Mouse (Mus musculus) kidney, postnatal 14 days (tissue): ENCODE measurements around the gene Ccdc18.
"Not testable (repeated sequence)": the region's sequence is repeated elsewhere in the genome, so short reads cannot be mapped to it uniquely, and the experiment has no call there.

ENCODE experiments used
- DNase-seq: peaks from one replicate; pipeline ENCODE4 v3.0.0; 2022; ENCODE audit warnings: mixed read lengths

Gene Ccdc18

DNA sequence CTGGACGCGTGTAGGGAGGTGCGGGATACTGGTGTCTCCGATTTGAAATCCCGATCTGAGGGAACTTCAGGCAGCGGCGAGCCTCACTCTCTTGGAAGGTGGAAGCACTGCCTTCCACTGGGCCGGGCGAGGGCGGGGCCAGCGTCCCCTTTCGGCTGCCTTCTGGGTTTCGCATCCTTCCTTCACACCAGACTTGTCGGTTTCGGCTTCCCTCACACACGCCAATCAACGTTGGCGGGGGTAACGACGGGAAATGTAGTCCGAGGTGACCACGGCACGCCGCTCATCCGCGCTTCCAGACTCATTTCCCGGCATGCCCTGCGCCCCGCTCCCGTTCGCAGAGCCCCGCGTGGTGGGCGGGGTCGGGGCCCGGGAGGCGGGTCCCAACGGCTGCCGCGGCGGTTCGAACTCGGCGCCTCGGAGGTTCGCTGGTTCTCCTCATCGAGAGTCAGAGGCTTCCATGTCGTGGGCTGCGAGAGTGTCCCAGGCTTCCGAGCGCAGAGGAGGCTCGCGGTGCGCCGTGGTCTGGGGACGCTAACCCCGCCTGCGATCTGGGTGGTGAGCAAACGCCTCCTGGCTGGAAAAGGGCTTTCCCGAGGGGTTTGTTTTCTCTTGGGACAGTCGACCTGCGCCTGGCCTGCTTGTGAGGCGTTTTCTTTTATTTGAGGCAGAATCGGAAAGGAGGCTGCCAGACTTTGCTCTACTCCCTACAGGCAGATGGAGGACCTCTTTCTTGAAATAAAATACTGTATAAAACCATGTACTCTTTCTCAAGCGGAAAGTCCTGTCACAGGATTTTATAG, at the start of gene Ccdc18, which contains the start of gene Tmed5:
Gene Ccdc18 (plus strand): TSS at position 435 of the 803 bp plus-strand sequence.
Gene Tmed5 (minus strand): TSS at position 180 of the 803 bp plus-strand sequence.
- DNase-seq: peak; percentile 98

DNA sequence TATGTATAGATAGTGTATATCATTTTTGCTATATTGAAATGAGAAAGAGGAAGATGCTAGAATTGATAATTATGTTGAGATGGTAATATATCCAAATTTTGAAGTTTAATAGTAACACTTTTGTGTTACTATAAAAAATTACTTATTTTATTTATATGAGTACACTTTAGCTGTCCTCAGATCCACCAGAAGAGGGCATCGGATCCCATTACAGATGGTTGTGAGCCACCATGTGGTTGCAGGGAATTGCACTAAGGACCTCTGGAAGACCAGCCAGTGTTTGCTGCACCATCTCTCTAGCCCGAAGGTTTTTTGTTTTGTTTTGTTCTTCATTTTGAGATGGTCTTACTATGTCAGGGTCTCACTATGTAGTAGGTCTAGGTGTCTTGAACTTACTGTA, 47.2 kb upstream of the Ccdc18 start:
- DNase-seq: no peak

DNA sequence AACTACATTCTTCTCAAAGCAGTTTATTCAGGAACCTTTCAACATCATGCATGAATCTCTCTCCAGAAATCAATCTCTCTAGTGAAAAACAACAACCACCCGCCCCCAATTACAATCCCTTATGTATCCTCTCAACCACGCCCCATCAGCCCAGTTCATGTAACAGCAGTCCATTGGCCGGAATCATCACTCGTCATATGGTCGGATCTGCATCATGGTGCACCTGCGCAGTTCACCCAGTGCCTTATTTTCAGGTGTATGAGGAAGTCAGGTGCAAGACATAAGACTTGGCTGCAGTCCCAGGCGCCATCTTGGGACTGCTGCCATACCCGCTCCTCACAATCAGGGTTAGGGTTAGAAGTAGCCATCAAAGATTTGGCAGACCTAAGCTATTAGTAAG, 39.9 kb upstream of the Ccdc18 start:
- DNase-seq: not testable (repeated sequence)

DNA sequence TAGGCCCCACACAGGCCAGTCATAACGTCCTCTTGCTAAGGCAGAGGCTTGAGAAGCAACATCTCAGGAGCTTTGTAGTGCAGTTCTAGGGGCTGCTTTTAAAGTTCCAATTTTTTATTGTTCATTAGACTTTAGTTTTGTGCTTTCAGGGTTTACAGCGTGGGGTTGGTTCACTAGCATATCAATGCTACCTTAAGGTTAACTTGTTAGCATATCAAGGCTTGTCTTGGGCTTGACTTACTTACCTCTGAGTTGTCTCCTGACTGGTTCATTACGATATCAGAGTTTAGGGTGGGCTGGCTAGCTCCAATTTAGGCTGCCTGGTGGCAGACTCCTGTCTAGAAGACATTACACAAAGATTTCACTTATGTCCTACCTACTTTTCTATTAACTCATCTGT, 35.0 kb upstream of the Ccdc18 start:
- no peak for DNase-seq

DNA sequence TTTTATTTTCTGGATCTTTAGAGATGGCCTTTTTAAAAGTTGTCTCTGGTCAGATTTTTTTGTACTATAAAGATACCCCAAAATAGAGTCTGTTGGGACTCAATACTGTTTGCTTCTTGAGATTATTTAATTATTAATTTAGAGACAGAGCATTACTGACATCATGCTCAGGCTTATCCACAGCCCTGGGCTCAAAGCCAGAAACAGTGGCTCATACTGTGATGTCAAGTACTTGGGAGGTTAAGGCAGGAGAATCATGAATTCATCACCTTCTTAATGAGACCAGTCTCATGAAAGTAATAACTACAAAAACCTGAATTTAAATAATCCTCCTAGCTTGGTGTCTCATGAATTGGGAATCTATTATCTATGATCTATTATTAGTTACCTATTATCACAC, 32.5 kb upstream of the Ccdc18 start:
- DNase-seq: no peak

DNA sequence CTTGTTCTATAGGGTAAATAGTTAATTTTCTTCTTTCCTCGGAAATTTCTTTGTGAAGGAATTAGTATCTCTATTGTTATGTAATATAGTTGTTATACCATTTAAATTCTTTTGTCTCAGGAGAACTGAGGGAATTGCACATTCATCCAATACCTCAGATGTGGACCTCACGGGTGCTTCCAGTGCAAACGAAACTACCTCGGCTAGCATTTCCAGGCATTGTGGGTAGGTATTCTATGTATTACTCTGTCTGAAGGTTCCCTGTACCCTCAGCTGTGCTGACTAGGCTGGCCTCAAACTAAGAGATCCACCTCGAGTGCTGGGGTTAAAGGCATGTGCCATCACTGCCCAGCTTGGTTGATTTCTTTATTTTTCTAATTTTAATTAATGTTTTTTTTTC, 28.4 kb upstream of the Ccdc18 start:
- DNase-seq: no peak

DNA sequence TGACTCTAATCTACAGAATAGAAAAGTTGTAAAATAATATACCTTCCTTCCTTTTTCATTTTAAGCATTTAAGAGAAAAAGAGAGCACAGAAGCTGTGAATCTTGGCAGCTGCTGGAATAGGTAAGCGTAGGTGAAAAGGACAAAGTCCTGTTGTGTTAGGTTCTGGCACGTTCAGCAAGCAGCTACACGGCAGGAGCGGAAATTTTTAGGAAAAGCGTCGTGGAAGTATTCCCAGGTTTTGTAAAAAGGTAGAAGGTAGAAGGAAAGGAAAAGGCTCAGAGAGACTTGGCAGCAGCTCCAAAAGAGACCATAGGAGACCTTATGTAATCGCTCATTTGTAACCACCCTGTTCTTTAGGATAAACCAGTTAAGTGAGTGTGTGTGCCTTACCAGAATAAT, 23.3 kb upstream of the Ccdc18 start:
- no peak for DNase-seq

DNA sequence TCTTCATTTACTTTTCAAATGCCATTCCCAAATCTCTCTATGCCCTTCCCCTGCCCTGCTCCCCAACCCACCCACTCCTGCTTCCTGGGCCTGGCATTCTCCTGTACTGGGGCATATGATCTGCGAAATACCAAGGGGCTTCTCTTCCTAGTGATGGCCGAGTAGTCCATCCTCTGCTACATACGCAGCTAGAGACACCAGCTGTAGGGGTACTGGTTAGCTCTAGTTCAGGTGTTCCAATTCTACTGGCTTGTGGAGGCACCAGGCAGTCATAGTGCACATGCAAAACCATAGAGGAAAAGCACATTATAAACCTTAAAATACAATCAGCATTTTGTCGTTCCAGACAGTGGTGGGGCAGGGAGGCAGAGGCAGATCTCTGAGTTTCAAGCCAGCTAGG, 15.0 kb upstream of the Ccdc18 start:
- DNase-seq: no peak

DNA sequence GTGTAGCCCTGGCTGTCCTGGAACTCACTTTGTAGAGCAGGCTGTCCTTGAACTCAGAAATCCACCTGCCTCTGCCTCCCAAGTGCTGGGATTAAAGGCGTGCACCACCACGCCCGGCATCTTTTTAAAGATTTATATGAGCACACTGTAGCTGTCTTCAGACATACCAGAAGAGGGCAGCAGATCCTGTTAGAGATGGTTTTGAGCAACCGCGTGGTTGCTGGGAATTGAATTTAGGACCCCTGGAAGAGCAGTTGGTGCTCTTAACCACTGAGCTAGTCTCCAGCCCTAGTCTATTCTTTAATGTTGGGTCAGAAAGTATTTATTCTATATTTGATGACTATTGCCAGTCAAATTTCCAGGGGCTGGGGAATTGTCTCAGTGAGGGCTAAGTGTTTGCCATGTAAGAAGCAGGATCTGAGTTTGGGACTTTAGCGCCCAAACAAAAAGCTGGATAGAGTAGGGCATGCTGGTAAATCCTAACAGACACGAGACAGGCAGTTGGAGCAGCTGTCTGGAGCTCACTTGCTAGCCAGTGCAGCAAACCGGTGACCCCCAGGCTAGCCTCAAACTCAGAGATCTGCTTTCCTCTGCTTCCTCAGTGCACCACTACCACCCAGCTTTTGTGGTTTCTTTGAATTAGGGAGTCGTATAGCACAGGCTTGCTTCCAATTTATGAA, 12.3 kb upstream of the Ccdc18 start:
- DNase-seq: no peak

DNA sequence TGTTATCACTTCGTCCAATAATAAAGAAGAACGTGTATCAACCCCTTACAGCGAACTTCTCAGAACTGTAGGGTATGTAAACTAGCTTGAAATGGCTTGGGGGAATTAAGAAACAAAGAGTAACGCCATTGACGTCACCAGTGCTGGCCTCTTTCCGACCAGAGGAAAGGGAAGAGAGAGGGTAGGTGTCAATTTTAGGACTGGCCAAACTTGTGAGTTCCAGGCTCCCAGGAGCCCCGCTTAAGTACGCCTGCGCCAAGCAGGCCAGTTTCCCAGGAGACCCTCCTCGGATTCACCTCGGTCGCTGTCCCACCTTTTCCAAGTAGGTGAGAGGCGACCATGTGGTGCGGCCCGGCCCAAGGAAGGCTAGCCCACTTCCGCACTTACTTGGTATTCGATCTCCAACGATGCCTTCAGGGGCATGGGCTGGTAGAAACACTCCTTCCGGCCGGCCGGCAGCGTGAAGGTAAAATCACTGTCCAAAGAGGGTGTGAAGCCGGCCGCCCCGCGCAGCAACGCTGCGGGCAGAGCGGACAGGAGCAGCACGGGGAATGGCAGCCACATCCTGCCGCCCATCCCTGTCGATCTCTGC, 730 bp upstream of the Ccdc18 start:
- DNase-seq: peak; percentile 54

DNA sequence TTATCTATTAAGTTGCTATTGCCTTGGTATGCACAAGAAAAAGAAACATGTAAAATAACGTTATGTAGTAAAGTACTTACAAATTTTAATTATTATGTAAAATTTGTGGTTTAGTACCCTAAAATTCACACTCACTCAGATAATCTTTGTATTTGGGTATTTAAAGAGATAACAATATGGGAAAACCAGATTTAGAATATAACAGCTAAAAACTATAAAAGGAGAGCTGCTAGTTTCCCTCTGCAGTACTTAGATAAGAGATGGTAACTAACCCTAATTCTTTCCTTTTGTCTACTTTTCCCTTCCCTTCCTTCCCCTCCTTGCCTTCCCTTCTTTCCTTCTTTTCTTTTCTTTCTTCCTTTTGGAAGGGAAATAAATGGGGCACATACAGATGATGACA, 19.9 kb downstream of the Ccdc18 start:
- DNase-seq: no peak

DNA sequence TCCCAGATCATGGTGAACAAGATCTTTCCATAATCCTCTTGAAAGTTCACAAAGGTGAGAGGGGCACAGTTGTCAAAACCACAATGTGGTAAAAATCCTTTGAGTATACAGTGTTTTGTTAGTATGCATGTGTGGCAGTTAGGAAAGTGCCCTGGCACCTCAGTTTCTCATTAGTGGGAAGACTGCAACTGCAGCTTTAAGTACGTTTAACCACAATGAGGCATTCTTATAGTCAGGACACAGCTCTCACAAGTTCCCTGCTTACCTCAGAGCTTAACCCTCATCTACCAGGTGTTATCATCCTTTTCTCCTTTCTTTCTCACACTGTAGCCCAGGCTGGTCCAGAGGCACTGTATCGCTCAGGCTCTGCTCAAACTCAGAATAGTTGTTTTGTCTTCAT, 28.1 kb downstream of the Ccdc18 start:
- no peak for DNase-seq

DNA sequence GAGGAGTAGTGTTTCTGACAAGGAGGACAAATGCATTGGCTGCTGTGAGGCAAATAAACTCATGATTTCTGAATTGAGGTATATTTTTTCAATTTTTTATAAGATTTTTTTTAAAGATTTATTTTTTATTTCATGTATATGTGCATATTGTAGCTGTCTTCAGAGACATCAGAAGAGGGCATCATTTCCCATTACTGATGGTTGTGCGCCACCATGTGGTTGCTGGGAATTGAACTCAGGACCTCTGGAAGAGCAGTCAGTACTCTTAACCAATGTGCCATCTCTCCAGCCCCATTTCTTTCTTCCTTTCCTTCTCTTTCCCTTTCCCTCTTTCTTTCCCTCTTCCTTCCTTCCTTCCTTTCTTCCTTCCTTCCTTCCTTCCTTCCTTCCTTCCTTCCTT, 31.0 kb downstream of the Ccdc18 start:
- peak; percentile 33 for DNase-seq

DNA sequence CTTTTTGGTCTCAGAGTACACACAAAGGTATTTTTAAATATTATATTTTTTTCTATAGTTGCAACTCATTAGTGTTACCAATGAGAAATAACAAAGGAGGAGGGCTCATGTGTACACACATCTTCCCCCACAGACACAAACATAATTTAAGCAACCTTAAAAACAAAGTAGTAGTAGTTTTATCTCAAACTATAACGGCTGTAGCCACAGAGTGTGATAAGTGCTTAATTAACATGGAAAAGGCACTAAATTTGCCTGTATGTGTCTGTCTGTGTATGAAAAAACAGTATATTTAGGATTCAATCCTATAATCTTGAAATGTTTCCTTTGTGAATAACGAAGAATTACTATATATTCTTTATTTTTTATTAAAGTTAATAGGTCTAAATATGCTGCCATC, 51.4 kb downstream of the Ccdc18 start:
- DNase-seq: no peak

DNA sequence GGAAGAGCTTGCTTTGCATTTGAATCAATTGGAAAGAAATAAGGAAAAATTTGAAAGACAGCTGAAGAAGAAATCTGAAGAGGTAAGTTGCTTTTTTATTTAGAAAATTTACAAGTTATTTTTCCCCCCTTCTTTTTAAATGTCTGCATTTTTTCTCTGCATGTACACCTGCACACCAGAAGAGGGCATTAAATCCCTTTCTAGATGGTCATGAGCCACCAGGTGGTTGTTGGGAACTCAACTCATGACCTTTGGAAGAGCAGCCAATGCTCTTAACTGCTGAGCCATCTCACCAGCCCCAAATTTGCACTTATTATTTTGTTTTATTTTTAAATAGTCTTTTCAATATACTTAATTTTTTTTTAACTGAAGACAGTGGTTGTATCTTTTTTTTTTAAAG, 56.3 kb downstream of the Ccdc18 start:
- DNase-seq: no peak

DNA sequence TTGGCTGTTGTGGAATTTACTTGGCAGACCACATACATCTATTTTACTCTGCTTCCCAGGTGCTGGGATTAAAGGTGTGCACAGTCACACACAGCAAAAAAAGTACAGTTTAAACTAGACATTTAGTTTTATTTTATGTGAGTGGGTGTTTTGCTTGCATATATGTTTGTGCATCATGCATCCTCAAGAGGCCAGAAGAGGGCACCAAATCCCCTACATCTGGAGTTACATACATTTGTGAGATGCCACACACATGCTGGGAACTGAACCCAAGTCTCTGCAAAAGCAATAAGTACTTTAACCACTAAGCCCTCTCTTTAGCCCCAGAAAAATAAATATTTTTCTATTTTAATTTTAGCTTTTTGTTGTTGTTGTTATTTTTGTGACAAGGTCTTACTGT, 73.3 kb downstream of the Ccdc18 start:
- DNase-seq: no peak

DNA sequence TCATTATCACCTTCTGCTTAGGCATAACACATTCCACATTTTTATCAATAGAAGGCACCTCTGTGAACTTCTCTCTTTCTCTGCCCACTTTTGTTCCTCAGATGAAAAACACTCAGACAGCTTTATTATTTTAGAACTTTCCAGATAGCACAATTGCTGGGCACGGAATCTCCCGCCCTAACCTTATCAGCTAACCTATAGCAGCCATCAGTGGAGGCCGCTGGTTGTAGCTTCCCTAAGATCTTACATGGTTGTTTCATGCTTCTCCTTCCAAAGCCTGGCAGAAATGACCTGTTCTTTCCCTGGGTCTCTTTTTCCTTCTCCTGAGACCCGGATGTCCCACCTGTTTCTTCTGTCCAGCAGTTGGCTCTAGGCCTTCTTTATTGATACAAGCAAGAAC, 78.8 kb downstream of the Ccdc18 start:
- DNase-seq: no peak

DNA sequence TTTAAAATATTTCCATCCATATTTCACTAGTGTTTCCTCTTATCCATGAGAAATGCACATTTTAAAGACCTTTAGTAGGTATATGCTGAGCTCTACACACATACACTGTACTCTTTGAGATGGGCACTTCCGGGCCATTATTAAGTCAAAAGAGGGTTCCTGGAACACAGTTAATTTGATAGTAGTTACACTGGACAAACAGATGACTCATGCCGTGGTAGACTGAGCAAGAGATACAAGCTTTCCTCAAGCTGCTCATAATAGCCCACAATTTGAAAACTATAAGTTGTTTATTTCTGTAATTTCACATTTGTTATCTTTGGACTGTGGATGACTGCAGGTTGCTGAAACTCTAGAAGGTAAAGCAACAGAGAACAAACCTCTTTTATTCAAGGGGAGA, 82.3 kb downstream of the Ccdc18 start:
- no peak for DNase-seq

DNA sequence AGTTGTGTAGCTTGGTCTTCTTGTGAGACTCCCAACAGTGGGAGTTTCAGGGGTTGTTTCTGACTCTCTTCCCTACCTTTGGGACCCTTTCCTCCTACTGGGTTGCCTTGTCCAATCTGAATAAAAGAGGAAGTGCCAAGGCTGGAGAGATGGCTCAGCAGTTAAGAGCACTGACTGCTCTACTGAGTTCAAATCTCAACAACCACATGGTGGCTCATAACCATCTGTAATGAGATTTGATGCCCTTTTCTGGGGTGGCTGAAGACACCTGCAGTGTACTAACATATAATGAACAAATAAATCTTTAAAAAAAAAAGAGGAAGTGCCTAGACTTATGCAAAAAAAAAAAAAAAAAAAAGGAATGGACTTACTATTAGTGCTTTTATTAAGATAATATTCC, 91.4 kb downstream of the Ccdc18 start:
- no peak for DNase-seq

DNA sequence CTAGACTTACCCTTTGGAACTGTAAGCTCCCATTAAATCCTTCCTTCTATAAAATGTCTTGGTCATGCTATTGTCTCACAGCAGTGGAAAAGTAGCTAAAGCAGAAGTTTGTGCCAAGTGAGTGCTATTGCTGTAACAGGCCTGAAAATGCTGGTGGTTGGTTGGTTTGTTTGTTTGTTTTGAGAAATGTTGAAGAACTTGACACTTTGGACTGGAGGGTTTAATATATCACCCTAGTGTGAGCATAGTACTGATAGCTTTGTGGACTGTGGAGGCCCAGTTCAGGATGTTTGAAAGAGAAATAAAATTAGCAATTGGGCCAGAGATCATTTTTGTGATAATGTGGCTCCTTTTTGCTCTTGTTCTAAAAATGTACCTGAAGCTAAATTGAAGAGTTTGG, 93.5 kb downstream of the Ccdc18 start:
- DNase-seq: no peak

DNA sequence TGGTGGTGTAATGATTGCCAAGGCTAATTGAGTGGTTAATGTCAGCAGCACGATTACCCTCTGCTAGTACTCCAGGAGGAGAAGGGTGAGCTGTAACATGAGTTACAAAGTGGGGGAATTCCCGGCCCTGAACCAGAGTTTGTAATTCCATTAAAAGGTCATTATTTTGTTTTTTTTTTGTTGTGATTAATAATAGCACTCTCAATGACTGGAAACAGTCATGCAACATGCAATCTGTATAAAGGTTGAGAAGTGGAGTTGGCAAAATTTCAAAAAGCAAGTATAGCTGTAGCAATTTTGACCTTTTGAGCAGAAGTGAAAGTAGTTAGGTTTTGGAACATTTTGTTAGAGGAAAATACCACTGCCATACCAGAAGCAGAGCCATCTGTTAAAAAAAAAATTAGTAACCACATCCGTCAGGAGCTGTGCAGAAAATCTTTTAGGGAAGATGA, 113.7 kb downstream of the Ccdc18 start:
- no peak for DNase-seq

DNA sequence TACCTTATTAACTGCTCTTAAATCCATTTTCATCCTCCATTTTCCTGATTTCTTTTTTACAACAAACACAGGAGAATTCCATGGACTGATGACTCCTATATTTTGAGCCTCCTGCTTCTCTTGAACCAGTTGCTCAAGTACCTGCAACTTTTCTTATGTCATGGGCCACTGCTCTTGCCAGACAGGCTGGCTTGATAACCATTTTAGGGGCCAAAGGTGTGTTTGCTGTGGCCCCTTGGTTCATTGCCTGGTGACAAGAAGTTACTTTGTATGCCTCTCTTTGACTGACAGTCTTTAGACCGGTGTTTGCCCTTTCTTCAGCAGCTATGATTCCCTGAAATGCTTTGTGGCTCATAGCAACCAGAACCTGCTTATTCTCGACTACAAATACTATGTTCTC, 117.4 kb downstream of the Ccdc18 start:
- no peak for DNase-seq

DNA sequence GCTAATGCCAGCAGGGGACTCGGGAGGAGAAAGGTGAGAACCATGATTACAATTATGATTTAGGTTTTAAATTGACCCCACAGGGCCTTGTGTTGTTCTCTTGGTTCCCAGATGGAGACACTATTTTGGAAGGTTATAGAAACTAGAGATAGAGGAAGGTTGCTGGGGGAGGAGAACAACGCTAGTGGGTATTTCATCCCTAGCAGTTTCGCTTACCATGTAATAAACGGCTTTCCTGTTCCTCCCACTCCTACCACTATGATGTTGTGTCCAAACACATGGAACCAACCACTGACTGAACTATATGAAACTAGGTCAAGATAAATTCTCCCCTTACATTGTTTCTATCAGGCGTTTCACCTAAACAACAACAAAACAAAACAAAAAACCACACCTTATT, 122.6 kb downstream of the Ccdc18 start:
- DNase-seq: no peak

DNA sequence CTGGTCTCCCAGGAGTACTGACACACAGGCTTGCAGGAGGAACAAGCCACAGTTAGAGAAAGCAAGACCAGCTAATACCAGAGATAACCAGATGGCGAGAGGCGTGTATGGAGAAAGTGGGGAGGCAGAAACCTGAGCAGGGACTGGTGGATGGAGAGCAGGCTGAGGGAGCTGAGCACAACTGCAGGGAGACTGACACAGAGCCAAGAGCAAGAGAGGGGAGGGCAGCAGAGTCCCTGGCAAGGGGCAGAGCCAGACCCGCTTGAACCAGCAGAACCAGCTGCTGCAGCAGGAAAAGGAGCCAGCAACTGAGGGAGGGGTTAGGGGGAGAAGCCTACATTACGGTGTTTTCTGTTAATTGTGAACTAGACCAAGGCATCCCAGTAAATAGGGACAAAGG, 130.0 kb downstream of the Ccdc18 start:
- DNase-seq: peak; percentile 79
